Mouse (Mus musculus): ENCODE results near the gene Gm20425.

Gm20425 gene

GRCm38 (mm10) chr9:103230151-103230951 lies at the start of gene Gm20425, which contains the start of gene Trf:
Gm20425 (minus strand) TSS chr9:103230307.
Trf (minus strand) TSS chr9:103230444.
- DNase-seq (ENCODE audit: low spot score) = peak; percentile 25

GRCm38 (mm10) chr9:103276876-103277275 lies 46.8 kb upstream of the Gm20425 start:
- no peak for DNase-seq (ENCODE audit: low spot score)

- no peak for DNase-seq (ENCODE audit: low spot score)
Measured at GRCm38 (mm10) chr9:103275676-103276075, 45.6 kb upstream of the Gm20425 start.

- no peak for DNase-seq (ENCODE audit: low spot score)
Measured at GRCm38 (mm10) chr9:103274819-103275218, 44.7 kb upstream of the Gm20425 start.

GRCm38 (mm10) chr9:103271104-103271503 lies 41.0 kb upstream of the Gm20425 start:
- no peak for DNase-seq (ENCODE audit: low spot score)

- DNase-seq (ENCODE audit: low spot score) = no peak
Measured at GRCm38 (mm10) chr9:103265778-103266177, 35.7 kb upstream of the Gm20425 start.

GRCm38 (mm10) chr9:103252906-103253305 lies 22.8 kb upstream of the Gm20425 start:
- DNase-seq (ENCODE audit: low spot score) = no peak

- no peak for DNase-seq (ENCODE audit: low spot score)
Measured at GRCm38 (mm10) chr9:103248618-103249017, 18.5 kb upstream of the Gm20425 start.

- DNase-seq (ENCODE audit: low spot score) = no peak
Measured at GRCm38 (mm10) chr9:103246526-103247168, 16.5 kb upstream of the Gm20425 start.

- DNase-seq (ENCODE audit: low spot score) = no peak
Measured at GRCm38 (mm10) chr9:103243640-103244039, 13.5 kb upstream of the Gm20425 start.

GRCm38 (mm10) chr9:103241206-103241605 lies 11.1 kb upstream of the Gm20425 start:
- no peak for DNase-seq (ENCODE audit: low spot score)

GRCm38 (mm10) chr9:103239471-103239870 lies 9.4 kb upstream of the Gm20425 start:
- no peak for DNase-seq (ENCODE audit: low spot score)

- no peak for DNase-seq (ENCODE audit: low spot score)
Measured at GRCm38 (mm10) chr9:103234565-103235165, 4.6 kb upstream of the Gm20425 start.

GRCm38 (mm10) chr9:103234059-103234458 lies 4.0 kb upstream of the Gm20425 start:
- DNase-seq (ENCODE audit: low spot score) = no peak

- no peak for DNase-seq (ENCODE audit: low spot score)
Measured at GRCm38 (mm10) chr9:103233006-103233395, 2.9 kb upstream of the Gm20425 start.

GRCm38 (mm10) chr9:103232232-103233005 lies 2.3 kb upstream of the Gm20425 start:
- DNase-seq (ENCODE audit: low spot score) = no peak

GRCm38 (mm10) chr9:103229037-103229867 lies 855 bp downstream of the Gm20425 start:
- no peak for DNase-seq (ENCODE audit: low spot score)

- no peak for DNase-seq (ENCODE audit: low spot score)
Measured at GRCm38 (mm10) chr9:103228370-103229003, 1.6 kb downstream of the Gm20425 start.

GRCm38 (mm10) chr9:103227760-103228159 lies 2.3 kb downstream of the Gm20425 start:
- DNase-seq (ENCODE audit: low spot score) = no peak

GRCm38 (mm10) chr9:103226806-103227205 lies 3.3 kb downstream of the Gm20425 start:
- DNase-seq (ENCODE audit: low spot score) = no peak

- peak; percentile 30 for DNase-seq (ENCODE audit: low spot score)
Measured at GRCm38 (mm10) chr9:103225464-103225863, 4.6 kb downstream of the Gm20425 start.
